Mouse (Mus musculus) liver, embryonic 15.5 days (tissue): Measurements from ENCODE around the gene Kif24. TPM values are rescaled to one million over a fixed set of nuclear protein-coding genes. Genes with fewer than 3 reads are reported as not detected.
A peak's percentile ranks its signal among the peaks of the same experiment; 100 is the strongest.

Source experiments
- ATAC-seq: fragments of 200-750 bp; cut with Nextera tagmentation; 2 replicates; pipeline ENCODE4 v1.8.0; 2017; ENCODE audit warnings: moderate number of reproducible peaks, mild to moderate bottlenecking, moderate library complexity; ENCODE audit not compliant: insufficient read depth
- H3K27ac ChIP-seq: fragments of 300-500 bp; sonication (generic); replicated peaks from 2 replicates; pipeline ENCODE4 v1.5.1; 2015; ENCODE audit warnings: mild to moderate bottlenecking, inconsistent platforms
- H3K27me3 ChIP-seq: fragments of 300-500 bp; sonication (generic); 2 replicates; pipeline ENCODE4 v1.6.1; 2015; ENCODE audit warnings: mild to moderate bottlenecking, inconsistent platforms
- H3K36me3 ChIP-seq: fragments of 300-500 bp; sonication (generic); replicated peaks from 2 replicates; pipeline ENCODE4 v1.6.1; 2015; ENCODE audit warnings: moderate library complexity, mild to moderate bottlenecking, inconsistent platforms
- H3K4me1 ChIP-seq: fragments of 300-500 bp; sonication (generic); replicated peaks from 2 replicates; pipeline ENCODE4 v1.6.1; 2015; ENCODE audit warnings: inconsistent platforms
- H3K4me2 ChIP-seq: fragments of 300-500 bp; sonication (generic); 2 replicates; pipeline ENCODE4 v1.6.1; 2015; ENCODE audit warnings: moderate library complexity, mild to moderate bottlenecking, inconsistent platforms
- H3K4me3 ChIP-seq: fragments of 300-500 bp; sonication (generic); replicated peaks from 2 replicates; pipeline ENCODE4 v1.5.1; 2015; ENCODE audit warnings: mild to moderate bottlenecking, inconsistent platforms
- H3K9ac ChIP-seq: fragments of 300-500 bp; sonication (generic); 2 replicates; pipeline ENCODE4 v1.6.1; 2015; ENCODE audit warnings: moderate library complexity, mild to moderate bottlenecking, inconsistent platforms
- H3K9me3 ChIP-seq: fragments of 300-500 bp; sonication (generic); replicated peaks from 2 replicates; pipeline ENCODE4 v1.6.1; 2016; ENCODE audit warnings: inconsistent platforms
- WGBS: fragments of 180-500 bp; shearing (Covaris S2); methylation state at CpG from one replicate; pipeline ENCODE4 v1.1.7; 2015; ENCODE audit warnings: mixed read lengths; ENCODE audit not compliant: insufficient replicate concordance; 5-methylcytosine and 5-hydroxymethylcytosine counted together
- polyA plus RNA-seq: library from polyadenylated mRNA; unstranded; fragments of >200 nt; fragmentation: Nextera tagmentation; extraction: Ambion mirVana; gene quantifications from 2 replicates; pipeline ENCODE4 v1.2.1, GENCODE M21; 2015

Gene Kif24
- polyA plus RNA-seq, 1 experiment from 2014 or later = 5.5 TPM

GRCm38 (mm10) chr4:41399904-41400303 is 64.8 kb downstream of the Kif24 start:
- 76% methylated on average over 5 of the region's 5 CpGs for WGBS
- Histone ChIP-seq H3K9ac (no peak overlapping the region), H3K4me1 (no peaks in the 10 kb centered on the region), H3K36me3 (peaks cover 89% of the 10 kb centered on the region), H3K27ac (no peak overlapping the region), H3K9me3 (no peaks in the 10 kb centered on the region), H3K4me2 (no peak overlapping the region), H3K27me3 (no peaks in the 10 kb centered on the region), H3K4me3 (no peak overlapping the region)
- ATAC-seq = no peak

- WGBS = 81% methylated on average over 6 of the region's 6 CpGs
- Histone ChIP-seq H3K4me1 (no peaks in the 10 kb centered on the region), H3K4me3 (no peak overlapping the region), H3K36me3 (peaks cover 90% of the 10 kb centered on the region), H3K4me2 (no peak overlapping the region), H3K9me3 (no peaks in the 10 kb centered on the region), H3K27me3 (no peaks in the 10 kb centered on the region), H3K9ac (no peak overlapping the region), H3K27ac (no peak overlapping the region)
- ATAC-seq = no peak
Observed at GRCm38 (mm10) chr4:41398353-41398752, 66.3 kb downstream of the Kif24 start.

GRCm38 (mm10) chr4:41394651-41395050 is 70.0 kb downstream of the Kif24 start:
- WGBS = 83% methylated on average over 9 of the region's 9 CpGs

GRCm38 (mm10) chr4:41391015-41391414 is 73.7 kb downstream of the Kif24 start:
- peaks cover 98% of the 10 kb centered on the region for H3K36me3 ChIP-seq
- WGBS = 82% methylated on average over 2 of the region's 2 CpGs
- no peak overlapping the region for H3K9ac ChIP-seq
- ATAC-seq = no peak
- H3K4me3 ChIP-seq = no peak overlapping the region
- H3K27me3 ChIP-seq = no peaks in the 10 kb centered on the region
- no peaks in the 10 kb centered on the region for H3K9me3 ChIP-seq
- H3K4me2 ChIP-seq = no peak overlapping the region
- no peak overlapping the region for H3K27ac ChIP-seq
- peaks cover 36% of the 10 kb centered on the region for H3K4me1 ChIP-seq

More at GRCm38 (mm10) chr4:41394651-41395050, 70.0 kb downstream of the Kif24 start:
- no peaks in the 10 kb centered on the region for H3K27me3 ChIP-seq
- H3K9me3 ChIP-seq = no peaks in the 10 kb centered on the region
- no peak overlapping the region for H3K9ac ChIP-seq
- H3K27ac ChIP-seq = no peak overlapping the region
- no peak for ATAC-seq
- no peak overlapping the region for H3K4me3 ChIP-seq
- peaks cover 3% of the 10 kb centered on the region; the same call in 1 of the 2 replicates for H3K4me1 ChIP-seq
- H3K36me3 ChIP-seq = peaks cover 95% of the 10 kb centered on the region
- no peak overlapping the region for H3K4me2 ChIP-seq

- Histone ChIP-seq H3K4me2 (peak overlapping the region; percentile 60), H3K27ac (peak overlapping the region; percentile 96; the same call in 1 of the 2 replicates), H3K9me3 (no peaks in the 10 kb centered on the region), H3K9ac (no peak overlapping the region), H3K4me1 (peaks cover 41% of the 10 kb centered on the region), H3K4me3 (peak overlapping the region; percentile 51), H3K36me3 (peaks cover 94% of the 10 kb centered on the region), H3K27me3 (no peaks in the 10 kb centered on the region)
- ATAC-seq = no peak
- WGBS = 22% methylated on average over 3 of the region's 3 CpGs
Observed at GRCm38 (mm10) chr4:41390122-41390521, 74.6 kb downstream of the Kif24 start.

GRCm38 (mm10) chr4:41389240-41389639 is 75.4 kb downstream of the Kif24 start:
- Histone ChIP-seq H3K9me3 (no peaks in the 10 kb centered on the region), H3K4me3 (peak overlapping the region; percentile 51), H3K4me1 (peaks cover 41% of the 10 kb centered on the region), H3K4me2 (peak overlapping the region; percentile 60), H3K27ac (peak overlapping the region; percentile 96), H3K36me3 (peaks cover 92% of the 10 kb centered on the region), H3K9ac (peak overlapping the region; percentile 45), H3K27me3 (no peaks in the 10 kb centered on the region)
- no peak for ATAC-seq
- 75% methylated on average over 5 of the region's 5 CpGs for WGBS

GRCm38 (mm10) chr4:41388616-41389015 is 76.1 kb downstream of the Kif24 start:
- no peaks in the 10 kb centered on the region for H3K27me3 ChIP-seq
- no peak for ATAC-seq
- 79% methylated on average over 5 of the region's 5 CpGs for WGBS
- peaks cover 43% of the 10 kb centered on the region for H3K4me1 ChIP-seq
- H3K36me3 ChIP-seq = peaks cover 91% of the 10 kb centered on the region
- peak overlapping the region; percentile 96 for H3K27ac ChIP-seq
- peak overlapping the region; percentile 51 for H3K4me3 ChIP-seq
- H3K9me3 ChIP-seq = no peaks in the 10 kb centered on the region
- H3K9ac ChIP-seq = peak overlapping the region; percentile 45
- peak overlapping the region; percentile 60 for H3K4me2 ChIP-seq

GRCm38 (mm10) chr4:41387755-41388469 is 76.8 kb downstream of the Kif24 start:
- Histone ChIP-seq H3K9ac (peak overlapping the region; percentile 45), H3K36me3 (peaks cover 91% of the 10 kb centered on the region), H3K4me2 (peak overlapping the region; percentile 60), H3K27ac (peak overlapping the region; percentile 96), H3K4me1 (peaks cover 46% of the 10 kb centered on the region), H3K4me3 (peak overlapping the region; percentile 51), H3K27me3 (no peaks in the 10 kb centered on the region), H3K9me3 (no peaks in the 10 kb centered on the region)
- 42% methylated on average over 7 of the region's 7 CpGs for WGBS
- peak; percentile 97 for ATAC-seq

- peaks cover 89% of the 10 kb centered on the region for H3K36me3 ChIP-seq
- peak overlapping the region; percentile 60 for H3K4me2 ChIP-seq
- no peaks in the 10 kb centered on the region for H3K9me3 ChIP-seq
- H3K9ac ChIP-seq = peak overlapping the region; percentile 26; the same call in 1 of the 2 replicates
- H3K4me1 ChIP-seq = peaks cover 54% of the 10 kb centered on the region
- H3K27ac ChIP-seq = peak overlapping the region; percentile 96
- ATAC-seq = no peak; the same call in 1 of the 2 replicates
- WGBS = 35% methylated on average over 1 of the region's 1 CpGs
- no peaks in the 10 kb centered on the region for H3K27me3 ChIP-seq
- H3K4me3 ChIP-seq = no peak overlapping the region
Observed at GRCm38 (mm10) chr4:41386412-41386975, 78.2 kb downstream of the Kif24 start.

- Histone ChIP-seq H3K27me3 (no peaks in the 10 kb centered on the region), H3K4me1 (peaks cover 33% of the 10 kb centered on the region), H3K27ac (no peak overlapping the region), H3K4me2 (no peak overlapping the region), H3K36me3 (peaks cover 85% of the 10 kb centered on the region), H3K9ac (no peak overlapping the region), H3K9me3 (no peaks in the 10 kb centered on the region), H3K4me3 (no peak overlapping the region)
- ATAC-seq = peak; percentile 68
- 53% methylated on average over 5 of the region's 5 CpGs for WGBS
Observed at GRCm38 (mm10) chr4:41381213-41381950, 83.3 kb downstream of the Kif24 start.

GRCm38 (mm10) chr4:41377567-41377966 is 87.1 kb downstream of the Kif24 start:
- H3K4me1 ChIP-seq = peaks cover 20% of the 10 kb centered on the region
- H3K36me3 ChIP-seq = peaks cover 83% of the 10 kb centered on the region
- H3K27me3 ChIP-seq = no peaks in the 10 kb centered on the region
- ATAC-seq = no peak
- no peaks in the 10 kb centered on the region for H3K9me3 ChIP-seq
- H3K9ac ChIP-seq = no peak overlapping the region
- H3K4me2 ChIP-seq = no peak overlapping the region
- H3K27ac ChIP-seq = no peak overlapping the region
- no peak overlapping the region for H3K4me3 ChIP-seq
